15 mouse cellular contexts compared by ENCODE assay signal in genomic region chr9:104254408-104255180, GRCm38 (mm10). TPM values are rescaled to one million over a fixed set of nuclear protein-coding genes. Genes with fewer than 3 reads are reported as not detected.
DNase-seq lines count a peak whose midpoint lies in the region; ATAC-seq and TF ChIP-seq lines count a peak whose summit lies in the region.
"Had no signal": no experiment of that assay in that cellular context is flagged by ENCODE, and none has a peak within 500 bp of the region (broad histone marks: within the 10 kb centered on the region; RNA-seq: fewer than 3 reads in every experiment).

No protein-coding gene starts in this region.

- TF ChIP-seq EP300 in MEL (IDR thresholded peaks at IDR 0.05; ENCODE audit: low read depth in 1 of 2, low read length in 2 of 2) = no peak
- TF ChIP-seq EP300 in liver, embryonic 14.5 days (IDR thresholded peaks at IDR 0.05; ENCODE audit: low read depth) = no peak
- TF ChIP-seq EP300 in lung, postnatal 0 days (IDR thresholded peaks at IDR 0.05) = no peak

- H3K27ac ChIP-seq in heart, embryonic 15.5 days = no peak overlapping the region
- H3K27ac ChIP-seq in MEL (ENCODE audit: control insufficient read depth, low read depth, low read length) = no peak overlapping the region
- peak overlapping the region; percentile 87 for H3K27ac ChIP-seq in kidney, adult 2 months (ENCODE audit: insufficient read depth, low read depth, low read length)
- H3K27ac ChIP-seq in liver, embryonic 14.5 days = no peak overlapping the region
- no peak overlapping the region for H3K27ac ChIP-seq in lung, postnatal 0 days (ENCODE audit: low read length)
- H3K27ac ChIP-seq: limb, embryonic 13.5 days; macrophage had no signal

- TF ChIP-seq POLR2A in MEL (IDR thresholded peaks at IDR 0.05; ENCODE audit: control insufficient read depth in 1 of 2, insufficient read depth in 1 of 2, low read depth in 1 of 2, low read length in 2 of 2, poor library complexity in 1 of 2) = no peak
- TF ChIP-seq POLR2A in kidney, adult 2 months (IDR thresholded peaks at IDR 0.05; ENCODE audit: low read depth, low read length) = no peak

- no peaks in the 10 kb centered on the region for H3K36me3 ChIP-seq in heart, embryonic 15.5 days
- peaks cover 2 to 13% of the 10 kb centered on the region in 2 experiments; a peak in 3 of 4 replicates for H3K36me3 ChIP-seq in MEL (ENCODE audit: control insufficient read depth in 1 of 2, insufficient read depth in 2 of 2, low read length in 2 of 2)
- H3K36me3 ChIP-seq in kidney, adult 2 months (ENCODE audit: control insufficient read depth, insufficient read depth, low read length) = no peaks in the 10 kb centered on the region
- no peaks in the 10 kb centered on the region for H3K36me3 ChIP-seq in liver, embryonic 14.5 days (replicated peaks; ENCODE audit: control insufficient read depth, insufficient read depth, low read depth)
- H3K36me3 ChIP-seq in lung, postnatal 0 days (ENCODE audit: insufficient read depth, low read length) = no peaks in the 10 kb centered on the region
- H3K36me3 ChIP-seq: limb, embryonic 13.5 days had no signal

- no peak for TF ChIP-seq CTCF in MEL (IDR thresholded peaks at IDR 0.05 in 2 of 3, conservative IDR thresholded peaks at IDR 0.05 in 1 of 3; ENCODE audit: control insufficient read depth in 1 of 3, insufficient read depth in 1 of 3, low read depth in 2 of 3, low read length in 3 of 3, poor library complexity in 1 of 3, severe bottlenecking in 1 of 3)
- no peak for TF ChIP-seq CTCF in kidney, adult 2 months (conservative IDR thresholded peaks at IDR 0.05; ENCODE audit: insufficient read depth, insufficient read length, low read depth, low read length)
- no peak for TF ChIP-seq CTCF in liver, embryonic 14.5 days (IDR thresholded peaks at IDR 0.05; ENCODE audit: low read depth)
- TF ChIP-seq CTCF in lung, postnatal 0 days (IDR thresholded peaks at IDR 0.05) = no peak

- peaks cover 27% of the 10 kb centered on the region for H3K79me2 ChIP-seq in MEL (ENCODE audit: control insufficient read depth, insufficient read depth, low read length, poor library complexity)

- WGBS in heart, embryonic 15.5 days = 46% methylated on average over 9 of the region's 9 CpGs
- WGBS in kidney, adult 2 months = 37% methylated on average over 9 of the region's 9 CpGs
- 49% methylated on average over 9 of the region's 9 CpGs for WGBS in liver, embryonic 14.5 days (ENCODE audit: insufficient replicate concordance)
- 80% methylated on average over 9 of the region's 9 CpGs for WGBS in lung, postnatal 0 days

- no peak for DNase-seq in heart, adult 8-10 months (ENCODE audit: low spot score)
- DNase-seq in MEL (ENCODE audit: low read depth, low spot score) = no peak
- DNase-seq in kidney, adult 2 months = peak; percentile 81
- DNase-seq in liver, embryonic 14.5 days (ENCODE audit: low read depth in 3 of 3, low spot score in 3 of 3) = no peak
- DNase-seq in adrenal gland, postnatal 36 days = no peak
- no peak for DNase-seq in lung, postnatal 0 days (ENCODE audit: low spot score)
- DNase-seq in thymus, postnatal 10 days (ENCODE audit: low spot score in 2 of 2) = no peak
- DNase-seq: cerebellum, postnatal 10 days; right cerebral cortex, postnatal 25 days had no signal

- no peak overlapping the region for H3K4me3 ChIP-seq in heart, embryonic 15.5 days
- H3K4me3 ChIP-seq in MEL (ENCODE audit: control insufficient read depth in 1 of 2, insufficient read depth in 1 of 2, low read depth in 2 of 2, low read length in 2 of 2) = no peak overlapping the region
- H3K4me3 ChIP-seq in kidney, adult 2 months (ENCODE audit: insufficient read depth, low read depth, low read length) = 0 out of 2 replicates have a peak overlapping the region, but pooled peaks have one; percentile 10
- H3K4me3 ChIP-seq in liver, embryonic 14.5 days (ENCODE audit: insufficient read depth in 1 of 2, low read depth in 2 of 2, low read length in 2 of 2) = no peak overlapping the region
- no peak overlapping the region for H3K4me3 ChIP-seq in lung, postnatal 0 days (ENCODE audit: low read depth, low read length)
- H3K4me3 ChIP-seq: limb, embryonic 13.5 days had no signal

- H3K4me1 ChIP-seq in heart, embryonic 15.5 days (replicated peaks) = peaks cover 19% of the 10 kb centered on the region
- peaks cover 12 to 19% of the 10 kb centered on the region in 2 experiments for H3K4me1 ChIP-seq in MEL (ENCODE audit: control insufficient read depth in 1 of 2, insufficient read depth in 2 of 2, low read length in 2 of 2)
- peaks cover 59% of the 10 kb centered on the region for H3K4me1 ChIP-seq in kidney, adult 2 months (ENCODE audit: control insufficient read depth, insufficient read depth, low read length)
- peaks cover 0 to 2% of the 10 kb centered on the region in 2 experiments; a peak in 1 of 4 replicates for H3K4me1 ChIP-seq in liver, embryonic 14.5 days (replicated peaks; ENCODE audit: control insufficient read depth in 2 of 2, insufficient read depth in 2 of 2, low read length in 1 of 2)
- no peaks in the 10 kb centered on the region for H3K4me1 ChIP-seq in lung, postnatal 0 days (ENCODE audit: insufficient read depth, low read depth, low read length)

- H3K9ac ChIP-seq in heart, embryonic 15.5 days = 0 out of 2 replicates have a peak overlapping the region, but pooled peaks have one; percentile 6
- no peak overlapping the region for H3K9ac ChIP-seq in MEL (ENCODE audit: control insufficient read depth, low read depth, low read length, poor library complexity, severe bottlenecking)
- no peak overlapping the region for H3K9ac ChIP-seq in liver, embryonic 14.5 days (replicated peaks)
- no peak overlapping the region for H3K9ac ChIP-seq in lung, postnatal 0 days (replicated peaks; ENCODE audit: low read depth)
- H3K9ac ChIP-seq: limb, embryonic 13.5 days had no signal

- no peaks in the 10 kb centered on the region for H3K27me3 ChIP-seq in heart, embryonic 15.5 days
- no peaks in the 10 kb centered on the region for H3K27me3 ChIP-seq in MEL (ENCODE audit: control insufficient read depth in 1 of 2, insufficient read depth in 2 of 2, low read length in 2 of 2)
- no peaks in the 10 kb centered on the region for H3K27me3 ChIP-seq in kidney, adult 2 months (replicated peaks; ENCODE audit: control insufficient read depth, insufficient read depth, low read length)
- H3K27me3 ChIP-seq in liver, embryonic 14.5 days (ENCODE audit: control insufficient read depth, insufficient read depth, low read length) = no peaks in the 10 kb centered on the region
- no peaks in the 10 kb centered on the region for H3K27me3 ChIP-seq in lung, postnatal 0 days (replicated peaks; ENCODE audit: insufficient read depth, low read length)
- H3K27me3 ChIP-seq: limb, embryonic 13.5 days had no signal

- TF ChIP-seq RAD21 in MEL (IDR thresholded peaks at IDR 0.05; ENCODE audit: low read depth, low read length) = no peak

- no peak for ATAC-seq in heart, embryonic 15.5 days (replicated peaks; ENCODE audit: insufficient number of reproducible peaks, insufficient read depth, low FRiP score, low read depth)
- 0 out of 2 replicates have a peak, but pooled peaks have one; percentile 33 for ATAC-seq in liver, embryonic 14.5 days (ENCODE audit: insufficient read depth)
- no peak for ATAC-seq in lung, postnatal 0 days
- ATAC-seq: activated CD4-positive, CD25-positive, alpha-beta regulatory T cell, adult 4 months; forebrain, embryonic 14.5 days; hindbrain, embryonic 16.5 days had no signal

- no peak overlapping the region for H3K4me2 ChIP-seq in heart, embryonic 15.5 days
- H3K4me2 ChIP-seq in liver, embryonic 14.5 days (ENCODE audit: low read depth) = no peak overlapping the region
- no peak overlapping the region for H3K4me2 ChIP-seq in lung, postnatal 0 days (replicated peaks; ENCODE audit: low read depth, low read length)
- H3K4me2 ChIP-seq: limb, embryonic 13.5 days had no signal

- H3K9me3 ChIP-seq in heart, embryonic 15.5 days (replicated peaks) = no peaks in the 10 kb centered on the region
- no peaks in the 10 kb centered on the region for H3K9me3 ChIP-seq in MEL (replicated peaks; ENCODE audit: insufficient read depth, low read length)
- H3K9me3 ChIP-seq in liver, embryonic 14.5 days (ENCODE audit: control insufficient read depth, low read length) = no peaks in the 10 kb centered on the region
- H3K9me3 ChIP-seq in lung, postnatal 0 days (ENCODE audit: low read length) = no peaks in the 10 kb centered on the region
- H3K9me3 ChIP-seq: limb, embryonic 13.5 days had no signal

TF ChIP-seq in MEL, 35 proteins besides CTCF, POLR2A, EP300 and RAD21:
- TF ChIP-seq MAX (IDR thresholded peaks at IDR 0.05; ENCODE audit: low read length) = no peak
- no peak for TF ChIP-seq MYC (IDR thresholded peaks at IDR 0.05; ENCODE audit: low read depth, low read length)
- peak; percentile 6; the same call in 1 of the 2 replicates for TF ChIP-seq TAL1 (IDR thresholded peaks at IDR 0.05; ENCODE audit: low read length)
- no peak for TF ChIP-seq TCF12 (IDR thresholded peaks at IDR 0.05; ENCODE audit: low read depth, low read length)
- no peak for TF ChIP-seq MYB (IDR thresholded peaks at IDR 0.05; ENCODE audit: low read depth, low read length)
TF ChIP-seq in MEL: peak in this region for 1.

RNA-seq across cellular contexts. Expression of gene Dnajc13, which starts 8.1 kb away (rescaled TPM):
- 14.8 and 17.0 TPM in 2 replicates for polyA plus RNA-seq in heart, embryonic 15.5 days (2015; fragmentation: Nextera tagmentation; extraction: Ambion mirVana)
- total RNA-seq in heart, adult 8-10 months (2022) = 10 to 100 TPM; 28.3 to 36.0 (median 32.0) TPM
- 24.1 and 26.4 TPM in 2 replicates for total RNA-seq in MEL (2012; rRNA removed)
- polyA plus RNA-seq in MEL (2012; ENCODE audit: insufficient read depth in 1 of 2, insufficient read length in 2 of 2, low read depth in 1 of 2, low replicate concordance in 2 of 2, missing spikeins in 1 of 2) = 10 to 100 TPM; 31.1 to 59.0 TPM
- polyA plus RNA-seq in kidney, adult 2 months (2012; rRNA removed) = 104 and 129 TPM in 2 replicates
- polyA plus RNA-seq in liver, embryonic 14.5 days (2012; rRNA removed) = 9.3 and 15.6 TPM in 2 replicates
- 7.0 and 10.4 TPM in 2 replicates for polyA plus RNA-seq in liver, embryonic 14.5 days (2014; fragmentation: Nextera tagmentation; extraction: Ambion mirVana)
- 10 to 100 TPM; 43.0 to 46.9 TPM for total RNA-seq in adrenal gland, postnatal 36 days (2021)
- polyA plus RNA-seq in lung, postnatal 0 days (2015; fragmentation: Nextera tagmentation; extraction: Ambion mirVana) = 9.9 and 10.6 TPM in 2 replicates
